Mouse (Mus musculus): ENCODE measurements around the gene Mmd. TPM values are rescaled to one million over a fixed set of nuclear protein-coding genes. Genes with fewer than 3 reads are reported as not detected.
"Not testable (repeated sequence)": the region's sequence is repeated elsewhere in the genome, so short reads cannot be mapped to it uniquely, and the experiment has no call there.

Mmd gene
- polyA plus RNA-seq, 1 experiment = 102 TPM

DNA sequence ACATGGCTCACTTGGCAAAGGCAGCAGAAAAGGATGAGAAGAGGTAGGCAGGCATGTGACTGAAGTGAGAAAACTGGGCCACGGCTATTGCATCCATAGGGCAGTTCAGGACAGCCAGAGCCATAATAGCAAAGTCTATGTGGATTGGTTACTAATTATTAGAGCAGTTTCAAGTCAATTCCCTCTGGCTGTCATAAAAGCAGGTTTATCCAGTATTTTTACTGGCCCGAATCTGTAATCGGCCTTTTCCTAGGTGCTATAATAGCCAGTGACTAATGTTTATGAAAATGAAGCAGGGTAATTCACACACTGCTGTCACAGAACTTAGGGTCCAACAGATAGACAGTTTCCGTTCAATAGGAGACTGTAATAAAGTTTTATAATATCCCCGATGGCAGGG, 19.7 kb downstream of the Mmd start:
- TF ChIP-seq POLR2A (IDR thresholded peaks at IDR 0.05; ENCODE audit: borderline replicate concordance, extremely low read depth, insufficient read depth, insufficient read length, poor library complexity, severe bottlenecking) (no peak), CTCF (IDR thresholded peaks at IDR 0.05; ENCODE audit: borderline replicate concordance, extremely low read depth, insufficient read depth, insufficient read length) (no peak)
- no peak for DNase-seq (ENCODE audit: low read depth)

DNA sequence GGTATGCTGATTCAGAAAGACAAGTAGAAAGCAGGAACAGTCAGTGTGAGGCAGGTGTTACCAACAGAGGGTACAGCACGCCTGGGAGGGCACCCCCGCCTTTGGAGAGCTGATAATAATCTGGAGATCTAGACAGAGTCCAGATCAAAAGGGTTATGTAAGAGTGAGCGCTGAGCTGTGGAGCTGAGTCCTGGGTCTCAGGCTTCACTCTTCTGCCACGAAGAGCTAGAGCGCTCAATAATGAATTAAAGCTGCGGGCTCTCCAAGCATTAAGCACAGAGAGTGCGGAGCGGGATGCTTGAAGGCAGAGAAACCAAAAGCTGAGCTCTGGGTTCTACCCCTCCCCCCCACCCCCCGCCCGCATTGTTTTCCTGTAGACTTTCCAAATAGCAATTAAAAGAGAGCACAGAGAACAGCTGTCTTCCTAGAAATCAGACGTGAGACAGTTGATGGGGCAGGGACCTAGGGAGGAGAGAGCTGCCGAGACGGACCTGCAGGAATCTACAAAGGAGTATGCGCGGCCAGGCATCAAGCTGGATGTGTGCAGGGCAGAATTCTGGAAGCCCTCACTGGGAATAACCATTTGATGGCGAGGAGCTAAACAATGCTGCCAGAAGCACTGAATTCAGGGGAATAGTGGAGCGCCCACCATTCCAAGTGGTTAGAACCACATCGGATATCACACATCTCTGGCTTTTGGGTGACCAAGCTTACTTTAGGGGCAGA, 20.3 kb downstream of the Mmd start:
- no peak for TF ChIP-seq CTCF (IDR thresholded peaks at IDR 0.05; ENCODE audit: borderline replicate concordance, extremely low read depth, insufficient read depth, insufficient read length)
- TF ChIP-seq POLR2A (IDR thresholded peaks at IDR 0.05; ENCODE audit: borderline replicate concordance, extremely low read depth, insufficient read depth, insufficient read length, poor library complexity, severe bottlenecking) = no peak
- peak; percentile 60 for DNase-seq (ENCODE audit: low read depth)

DNA sequence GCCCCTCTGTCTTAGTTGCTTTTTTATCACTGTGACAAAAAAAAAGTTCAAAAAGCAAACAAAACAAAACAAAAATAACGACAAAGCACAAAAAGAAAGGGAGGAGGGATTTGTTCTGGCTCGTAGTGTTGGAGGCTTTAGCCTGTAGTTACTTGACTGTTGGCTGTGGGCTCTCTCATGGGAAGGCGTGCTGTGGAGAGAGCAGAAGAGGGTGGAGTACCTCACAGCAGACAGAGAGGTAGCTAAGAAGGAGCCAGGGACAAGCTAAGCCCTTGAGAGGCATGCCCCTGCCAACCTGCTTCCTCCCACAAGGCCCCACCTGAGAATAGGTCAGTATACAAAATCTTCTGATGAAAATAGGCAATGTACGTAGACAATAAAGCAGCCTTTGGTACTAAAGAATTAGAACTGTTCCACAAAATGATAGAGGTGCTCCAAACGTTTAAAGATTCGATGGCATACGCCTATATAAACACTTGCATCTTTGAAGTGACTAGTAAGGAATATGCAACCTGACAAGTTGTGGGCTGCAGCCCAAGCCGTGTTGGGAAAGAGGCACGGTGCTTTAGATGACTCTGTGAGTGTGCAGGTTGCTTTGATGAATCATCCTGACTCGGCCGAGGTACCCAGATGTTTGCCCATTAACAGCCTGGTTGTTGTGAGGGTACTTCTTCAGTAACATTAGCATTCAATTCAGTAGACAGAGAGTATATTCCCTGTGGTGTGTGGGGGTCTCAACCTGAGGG, 21.0 kb downstream of the Mmd start:
- no peak for TF ChIP-seq POLR2A (IDR thresholded peaks at IDR 0.05; ENCODE audit: borderline replicate concordance, extremely low read depth, insufficient read depth, insufficient read length, poor library complexity, severe bottlenecking)
- TF ChIP-seq CTCF (IDR thresholded peaks at IDR 0.05; ENCODE audit: borderline replicate concordance, extremely low read depth, insufficient read depth, insufficient read length) = no peak
- no peak for DNase-seq (ENCODE audit: low read depth)

DNA sequence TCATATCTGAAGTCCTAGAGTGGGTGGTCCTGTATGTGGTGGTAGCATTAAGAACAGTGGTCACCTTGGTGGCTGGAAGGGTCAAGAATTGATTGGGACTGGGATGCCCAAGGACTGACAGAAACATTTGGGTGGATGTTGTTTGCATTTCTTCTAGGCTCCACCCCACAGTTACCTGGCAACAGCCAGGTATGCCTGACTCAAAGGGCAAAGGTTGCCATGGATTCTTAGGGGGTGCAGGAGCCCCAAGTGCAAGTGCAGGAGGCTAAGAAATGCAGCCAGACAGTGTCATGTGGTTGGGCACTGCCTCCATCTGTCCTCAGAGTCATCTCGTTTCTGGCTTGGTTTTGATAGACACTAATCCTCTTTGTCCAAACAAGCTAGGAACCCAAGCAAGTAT, 24.9 kb downstream of the Mmd start:
- TF ChIP-seq POLR2A (IDR thresholded peaks at IDR 0.05; ENCODE audit: borderline replicate concordance, extremely low read depth, insufficient read depth, insufficient read length, poor library complexity, severe bottlenecking) (no peak), CTCF (IDR thresholded peaks at IDR 0.05; ENCODE audit: borderline replicate concordance, extremely low read depth, insufficient read depth, insufficient read length) (no peak)
- no peak for DNase-seq (ENCODE audit: low read depth)

DNA sequence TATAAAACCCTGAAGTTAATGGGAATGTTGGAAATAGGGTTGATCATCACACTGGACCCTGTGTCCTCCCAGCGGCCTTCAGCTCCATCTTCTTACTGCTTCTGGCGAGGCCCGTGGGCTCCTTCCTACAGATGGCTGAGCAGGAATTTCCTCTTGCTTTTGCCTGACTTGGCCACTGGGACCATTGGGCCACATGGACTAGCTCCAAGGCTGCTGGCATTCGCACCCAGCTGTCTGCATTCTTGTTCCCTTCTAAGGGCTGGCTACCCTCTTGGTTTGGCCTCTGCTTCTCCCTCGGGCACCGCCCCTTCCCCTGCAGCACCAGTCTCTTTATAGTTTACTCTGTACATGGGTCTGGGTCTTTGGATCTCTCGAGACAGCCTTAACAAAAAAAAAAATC, 26.4 kb downstream of the Mmd start:
- no peak for DNase-seq (ENCODE audit: low read depth)

DNA sequence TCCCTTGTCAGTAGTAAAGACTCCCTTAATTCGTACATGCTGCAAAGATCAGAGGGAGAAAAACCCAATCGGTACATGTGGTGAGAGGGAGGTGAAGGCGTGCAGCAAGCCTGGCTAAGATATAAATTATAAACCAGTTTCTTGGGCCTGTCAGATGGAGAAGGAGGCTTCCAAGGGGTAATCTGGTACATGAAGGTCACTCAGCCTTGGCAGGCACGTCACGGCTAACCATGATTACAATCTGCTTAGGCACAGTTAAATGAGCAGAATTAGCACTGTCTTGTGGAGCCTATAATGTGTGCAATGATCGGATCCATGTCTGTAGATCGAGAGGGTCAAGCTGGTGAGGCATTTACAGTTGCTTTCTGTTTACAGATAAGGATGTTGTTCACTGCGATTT, 26.9 kb downstream of the Mmd start:
- DNase-seq (ENCODE audit: low read depth) = no peak

More for the DNA sequence above, 26.4 kb downstream of the Mmd start:
- TF ChIP-seq POLR2A (IDR thresholded peaks at IDR 0.05; ENCODE audit: borderline replicate concordance, extremely low read depth, insufficient read depth, insufficient read length, poor library complexity, severe bottlenecking) = no peak
- TF ChIP-seq CTCF (IDR thresholded peaks at IDR 0.05; ENCODE audit: borderline replicate concordance, extremely low read depth, insufficient read depth, insufficient read length) = no peak

DNA sequence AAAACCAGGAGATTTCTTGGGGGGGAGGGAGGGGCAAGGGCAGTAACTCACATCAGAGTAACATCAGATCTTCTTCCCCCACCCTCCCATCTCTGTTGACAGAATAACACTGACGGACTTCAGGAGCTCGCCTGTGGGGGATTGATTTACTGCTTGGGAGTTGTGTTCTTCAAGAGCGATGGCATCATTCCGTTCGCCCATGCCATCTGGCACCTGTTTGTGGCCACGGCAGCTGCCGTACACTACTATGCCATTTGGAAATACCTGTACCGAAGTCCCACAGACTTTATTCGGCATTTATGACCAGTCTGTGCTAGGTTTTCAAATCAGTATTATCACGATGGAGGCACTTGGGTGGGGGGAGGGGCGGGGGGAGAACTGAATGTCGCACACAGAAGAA, 27.3 kb downstream of the Mmd start:
- DNase-seq (ENCODE audit: low read depth) = no peak
- TF ChIP-seq POLR2A (IDR thresholded peaks at IDR 0.05; ENCODE audit: borderline replicate concordance, extremely low read depth, insufficient read depth, insufficient read length, poor library complexity, severe bottlenecking) (no peak), CTCF (IDR thresholded peaks at IDR 0.05; ENCODE audit: borderline replicate concordance, extremely low read depth, insufficient read depth, insufficient read length) (no peak)

More for the DNA sequence above, 26.9 kb downstream of the Mmd start:
- TF ChIP-seq CTCF (IDR thresholded peaks at IDR 0.05; ENCODE audit: borderline replicate concordance, extremely low read depth, insufficient read depth, insufficient read length) (no peak), POLR2A (IDR thresholded peaks at IDR 0.05; ENCODE audit: borderline replicate concordance, extremely low read depth, insufficient read depth, insufficient read length, poor library complexity, severe bottlenecking) (no peak)

DNA sequence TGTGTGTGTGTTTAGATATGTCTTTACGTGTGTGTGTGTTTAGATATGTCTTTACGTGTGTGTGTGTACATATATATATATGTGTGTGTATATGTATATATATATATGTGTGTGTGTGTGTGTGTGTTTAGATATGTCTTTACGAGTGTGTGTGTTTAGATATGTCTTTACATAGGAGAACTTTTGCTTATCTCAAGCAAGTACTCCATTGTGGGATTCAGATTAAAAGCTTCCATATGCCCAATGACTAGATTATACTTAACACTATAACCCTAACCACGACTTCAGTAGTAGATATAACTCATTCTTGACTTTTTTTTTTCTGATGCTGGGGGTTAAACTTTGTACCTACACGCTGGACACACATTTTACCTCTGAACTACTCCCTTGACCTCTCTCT, 30.8 kb downstream of the Mmd start:
- no peak for DNase-seq (ENCODE audit: low read depth)
- TF ChIP-seq POLR2A (IDR thresholded peaks at IDR 0.05; ENCODE audit: borderline replicate concordance, extremely low read depth, insufficient read depth, insufficient read length, poor library complexity, severe bottlenecking) (no peak), CTCF (IDR thresholded peaks at IDR 0.05; ENCODE audit: borderline replicate concordance, extremely low read depth, insufficient read depth, insufficient read length) (no peak)

DNA sequence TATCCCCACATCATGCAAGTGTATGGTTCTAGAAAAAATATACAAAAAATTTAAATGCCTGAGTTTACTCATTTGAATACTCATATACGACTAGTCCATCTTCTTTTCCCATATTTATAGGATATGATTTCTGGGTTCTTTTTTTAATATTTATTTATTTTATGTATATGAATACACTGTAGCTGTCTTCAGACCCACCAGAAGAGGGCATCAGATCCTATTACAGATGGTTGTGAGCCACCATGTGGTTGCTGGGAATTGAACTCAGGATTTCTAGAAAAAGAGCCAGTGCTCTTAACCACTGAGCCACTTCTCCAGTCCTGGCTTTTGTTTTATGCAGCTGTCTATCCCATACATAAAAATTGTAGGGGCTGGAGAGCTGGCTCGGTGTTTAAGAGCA, 32.7 kb downstream of the Mmd start:
- not testable (repeated sequence) for DNase-seq (ENCODE audit: low read depth)

DNA sequence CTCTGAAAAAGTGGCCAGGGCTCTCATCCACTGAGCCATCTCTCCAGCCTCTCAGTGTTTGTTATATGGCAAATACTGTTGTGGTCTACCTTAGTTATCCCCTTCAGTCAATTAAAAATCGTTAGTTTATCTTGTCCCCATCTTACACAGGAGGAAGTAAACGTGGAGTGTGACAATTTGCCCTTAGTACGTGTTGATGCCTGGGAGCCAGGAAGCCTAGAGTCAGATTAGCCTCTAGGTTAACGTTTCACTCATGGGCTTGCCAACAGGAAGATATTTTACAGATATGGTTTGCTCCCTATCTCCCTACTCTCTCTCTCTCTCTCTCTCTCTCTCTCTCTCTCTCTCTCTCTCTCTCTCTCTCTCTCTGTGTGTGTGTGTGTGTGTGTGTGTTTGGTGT, 33.9 kb downstream of the Mmd start:
- DNase-seq (ENCODE audit: low read depth) = no peak
- TF ChIP-seq POLR2A (IDR thresholded peaks at IDR 0.05; ENCODE audit: borderline replicate concordance, extremely low read depth, insufficient read depth, insufficient read length, poor library complexity, severe bottlenecking) = no peak
- no peak for TF ChIP-seq CTCF (IDR thresholded peaks at IDR 0.05; ENCODE audit: borderline replicate concordance, extremely low read depth, insufficient read depth, insufficient read length)

DNA sequence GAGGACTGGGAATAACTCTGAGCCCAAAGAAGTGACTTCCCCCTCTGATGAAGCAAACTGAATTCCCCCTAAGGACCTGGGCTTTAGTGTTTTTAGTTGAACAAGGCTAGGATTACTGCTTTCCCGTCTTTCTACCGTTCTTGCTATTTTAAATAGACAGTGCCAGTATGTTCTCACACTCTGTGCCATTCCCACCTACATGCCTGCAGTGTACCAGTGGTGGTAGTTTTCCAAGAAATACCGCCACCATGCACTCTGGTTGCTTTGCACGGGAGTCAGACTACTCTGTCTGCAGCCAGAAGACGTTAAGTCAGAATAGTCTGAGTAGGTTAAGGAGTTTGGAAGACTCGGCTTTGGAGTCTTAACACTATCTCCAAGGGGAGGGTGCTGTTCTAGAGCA, 34.3 kb downstream of the Mmd start:
- no peak for DNase-seq (ENCODE audit: low read depth)
- TF ChIP-seq POLR2A (IDR thresholded peaks at IDR 0.05; ENCODE audit: borderline replicate concordance, extremely low read depth, insufficient read depth, insufficient read length, poor library complexity, severe bottlenecking) (no peak), CTCF (IDR thresholded peaks at IDR 0.05; ENCODE audit: borderline replicate concordance, extremely low read depth, insufficient read depth, insufficient read length) (no peak)

DNA sequence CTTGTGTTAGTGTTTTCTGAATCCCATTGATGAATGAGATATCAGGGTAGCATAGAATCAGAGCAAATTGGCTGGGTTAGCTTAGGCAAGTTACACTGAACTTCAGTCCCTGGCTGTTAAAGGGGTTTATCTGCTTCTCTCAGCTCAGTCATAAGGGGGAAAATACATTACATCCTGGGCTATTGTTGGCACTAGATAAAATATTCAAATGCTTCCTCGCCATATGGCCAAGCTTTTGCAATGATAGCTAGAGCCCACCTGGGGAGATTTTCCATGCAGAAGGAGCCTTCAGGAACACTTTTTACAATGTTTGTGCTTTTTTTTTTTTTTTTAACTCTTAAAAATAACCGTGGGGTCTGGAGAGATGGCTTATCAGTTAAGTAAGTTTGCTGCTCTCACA, 34.8 kb downstream of the Mmd start:
- TF ChIP-seq POLR2A (IDR thresholded peaks at IDR 0.05; ENCODE audit: borderline replicate concordance, extremely low read depth, insufficient read depth, insufficient read length, poor library complexity, severe bottlenecking) (no peak), CTCF (IDR thresholded peaks at IDR 0.05; ENCODE audit: borderline replicate concordance, extremely low read depth, insufficient read depth, insufficient read length) (no peak)
- no peak for DNase-seq (ENCODE audit: low read depth)
